Mouse (Mus musculus): ENCODE results near the gene Add3.

GRCm38 (mm10) chr19:53156361-53156760 lies 16.1 kb downstream of the Add3 start:
- TF ChIP-seq CTCF (IDR thresholded peaks at IDR 0.05; ENCODE audit: low read depth) (no peak), EP300 (optimal IDR thresholded peaks at IDR 0.05) (no peak)
